ENCODE assay signal across 16 mouse cellular contexts in the genomic region with DNA sequence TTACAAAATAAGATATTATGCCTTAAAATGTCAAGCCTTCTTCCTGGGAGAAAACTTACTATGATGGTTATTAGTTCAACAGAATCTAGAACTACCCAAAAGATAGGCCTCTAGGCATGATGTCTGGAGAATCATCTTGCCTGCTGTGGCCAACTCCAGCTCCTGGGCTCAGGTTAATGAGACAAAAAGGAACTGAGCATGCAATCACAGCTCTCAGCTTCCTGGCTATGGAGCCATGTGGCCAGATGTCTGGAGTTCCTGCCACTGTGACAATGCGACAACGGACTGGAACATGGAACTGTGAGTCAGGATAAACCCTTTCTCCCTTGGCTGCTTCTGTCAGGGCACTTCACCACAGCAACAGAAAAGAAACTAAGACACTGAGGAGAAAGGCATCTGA.
"Had no signal": no experiment of that assay in that cellular context is flagged by ENCODE, and none has a peak within 500 bp of the region (broad histone marks: within the 10 kb centered on the region; RNA-seq: fewer than 3 reads in every experiment).

No protein-coding gene starts in this region.

- H3K9ac ChIP-seq: limb, embryonic 13.5 days; liver, embryonic 14.5 days; liver, postnatal 0 days; lung, embryonic 14.5 days; stomach, embryonic 15.5 days had no signal

- H3K27ac ChIP-seq: kidney, postnatal 0 days; limb, embryonic 10.5 days; limb, embryonic 13.5 days; liver, embryonic 14.5 days; macrophage; stomach, embryonic 15.5 days had no signal

- H3K9me3 ChIP-seq: limb, embryonic 10.5 days; limb, embryonic 13.5 days; stomach, embryonic 15.5 days had no signal

- H3K27me3 ChIP-seq: limb, embryonic 13.5 days; stomach, embryonic 15.5 days had no signal

- H3K4me2 ChIP-seq: limb, embryonic 13.5 days; lung, embryonic 14.5 days; stomach, embryonic 15.5 days had no signal

- H3K4me3 ChIP-seq: limb, embryonic 10.5 days; limb, embryonic 13.5 days; stomach, embryonic 15.5 days had no signal

- DNase-seq: kidney, adult 2 months; kidney, postnatal 36 days; liver; liver, postnatal 0 days; lung, embryonic 14.5 days; midbrain, embryonic 14.5 days; spleen, adult 18-20 months; thymus, postnatal 25 days had no signal

- H3K4me1 ChIP-seq: limb, embryonic 10.5 days; limb, embryonic 13.5 days; stomach, embryonic 15.5 days had no signal

- ATAC-seq: intestine, embryonic 16.5 days; liver, postnatal 0 days; lung, postnatal 0 days had no signal
